Mouse (Mus musculus) G1E (cell line): ENCODE data around the gene Slc22a23.

Experiments used
- CTCF ChIP-seq: IDR thresholded peaks from 2 replicates; pipeline ENCODE4 v1.5.1; 2012; ENCODE audit warnings: low read depth, low read length, inconsistent platforms, mixed read lengths
- GATA1 ChIP-seq: IDR thresholded peaks from 2 replicates; pipeline ENCODE4 v1.6.1; 2012; ENCODE audit warnings: borderline replicate concordance, low read length, inconsistent platforms, mixed read lengths
- POLR2AphosphoS5 ChIP-seq: IDR thresholded peaks from 2 replicates; pipeline ENCODE4 v1.6.1; 2012; ENCODE audit warnings: low read depth, low read length, inconsistent platforms; ENCODE audit not compliant: insufficient replicate concordance
- TAL1 ChIP-seq: conservative IDR thresholded peaks from 2 replicates; pipeline ENCODE4 v1.6.1; 2012; ENCODE audit warnings: low read depth, low read length, inconsistent platforms, mixed read lengths

- no peak for TF ChIP-seq CTCF
- no peak for TF ChIP-seq GATA1
- TF ChIP-seq POLR2AphosphoS5: no peak
- no peak for TF ChIP-seq TAL1
Measured at GRCm38 (mm10) chr13:34193384-34193783, 151.6 kb downstream of the Slc22a23 start.
